8 mouse cellular contexts compared by ENCODE assay signal in the genomic region with DNA sequence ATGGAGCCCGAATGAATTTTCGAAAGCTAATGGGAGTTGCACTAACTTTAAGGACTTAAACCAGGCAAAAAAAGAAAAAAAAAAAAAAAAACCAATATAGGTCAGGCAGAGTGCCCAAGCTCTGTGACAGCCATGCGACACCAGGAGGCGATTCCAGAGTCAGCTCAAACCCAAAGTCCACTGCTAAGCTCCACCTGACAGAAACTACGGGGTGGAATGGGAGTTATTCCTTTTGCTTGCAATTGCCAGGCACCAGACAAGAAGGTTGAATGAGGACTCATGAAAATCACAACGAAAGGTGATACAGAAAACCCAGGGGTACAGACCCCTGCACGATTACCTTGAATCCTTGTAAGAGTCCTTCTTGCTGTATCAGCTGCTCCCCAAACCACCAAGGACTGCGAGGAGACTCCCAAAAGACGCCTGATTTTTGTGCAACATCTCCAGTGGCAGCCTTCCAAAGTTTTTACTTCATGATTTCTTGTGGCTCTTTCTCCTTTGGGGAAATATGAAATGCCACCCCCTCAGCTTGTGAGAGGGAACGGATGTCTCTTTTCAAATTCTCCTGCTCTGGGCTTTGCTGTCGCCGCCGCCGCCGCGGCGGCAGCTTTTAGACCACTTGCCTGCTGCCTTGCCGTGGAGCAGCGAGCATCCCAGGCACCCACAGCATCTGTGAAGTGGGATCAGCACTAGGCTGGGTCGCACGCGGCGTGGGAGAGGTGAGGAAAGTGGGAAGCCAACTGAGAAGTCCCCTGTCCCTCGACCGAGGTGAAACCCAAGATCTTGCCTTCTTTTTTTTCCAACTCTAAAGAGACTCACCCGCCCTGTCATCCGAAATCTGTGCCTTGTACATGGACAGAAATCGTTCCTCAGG. TPM values are rescaled to one million over a fixed set of nuclear protein-coding genes. Genes with fewer than 3 reads are reported as not detected.
DNase-seq lines count a peak whose midpoint lies in the region; ATAC-seq and TF ChIP-seq lines count a peak whose summit lies in the region.

No protein-coding gene starts in this region.

- peak overlapping the region; percentile 79 for H3K4me3 ChIP-seq in E14TG2a.4 (replicated peaks; ENCODE audit: low read length)
- peak overlapping the region; percentile 55 for H3K4me3 ChIP-seq in kidney, embryonic 16.5 days (ENCODE audit: low read length)
- peak overlapping the region in 1 of 2 experiments; percentile 23; a peak in 2 of 4 replicates for H3K4me3 ChIP-seq in liver, embryonic 14.5 days (ENCODE audit: insufficient read depth in 1 of 2, low read depth in 2 of 2, low read length in 2 of 2)

- peak; percentile 28 for DNase-seq in cerebellum, adult 11-12 months
- DNase-seq in frontal cortex, postnatal 36 days (ENCODE audit: low spot score in 2 of 2) = peak; percentile 73 to 76
- DNase-seq in liver, embryonic 14.5 days (ENCODE audit: low read depth in 3 of 3, low spot score in 3 of 3) = no peak
- DNase-seq in retina, postnatal 1 day = peak; percentile 55
- no peak for DNase-seq in spleen, adult 18-20 months
- DNase-seq in B cell, adult 2 months = no peak

- no peak for TF ChIP-seq CTCF in E14TG2a.4 (conservative IDR thresholded peaks at IDR 0.05; ENCODE audit: low read length)
- TF ChIP-seq CTCF in liver, embryonic 14.5 days (IDR thresholded peaks at IDR 0.05; ENCODE audit: low read depth) = no peak

- peak overlapping the region; percentile 42 for H3K9ac ChIP-seq in kidney, embryonic 16.5 days (replicated peaks; ENCODE audit: low read length)
- H3K9ac ChIP-seq in liver, embryonic 14.5 days (replicated peaks) = no peak overlapping the region

- peak; percentile 5; the same call in 1 of the 2 replicates for ATAC-seq in kidney, embryonic 16.5 days (ENCODE audit: low FRiP score, low TSS enrichment)
- ATAC-seq in liver, embryonic 14.5 days (ENCODE audit: insufficient read depth) = no peak

- no peaks in the 10 kb centered on the region for H3K36me3 ChIP-seq in E14TG2a.4 (ENCODE audit: insufficient read depth, low read length)
- no peaks in the 10 kb centered on the region for H3K36me3 ChIP-seq in kidney, embryonic 16.5 days (ENCODE audit: insufficient read depth, low read length)
- no peaks in the 10 kb centered on the region for H3K36me3 ChIP-seq in liver, embryonic 14.5 days (replicated peaks; ENCODE audit: control insufficient read depth, insufficient read depth, low read depth)

- no peak for TF ChIP-seq EP300 in liver, embryonic 14.5 days (IDR thresholded peaks at IDR 0.05; ENCODE audit: low read depth)

- no peaks in the 10 kb centered on the region for H3K9me3 ChIP-seq in E14TG2a.4 (ENCODE audit: low read length)
- H3K9me3 ChIP-seq in kidney, embryonic 16.5 days (ENCODE audit: low read length) = no peaks in the 10 kb centered on the region
- H3K9me3 ChIP-seq in liver, embryonic 14.5 days (ENCODE audit: control insufficient read depth, low read length) = no peaks in the 10 kb centered on the region

- H3K27me3 ChIP-seq in E14TG2a.4 (ENCODE audit: insufficient read depth, low read length) = peaks cover 49% of the 10 kb centered on the region
- H3K27me3 ChIP-seq in kidney, embryonic 16.5 days (ENCODE audit: insufficient read depth, low read length) = peaks cover 63% of the 10 kb centered on the region
- H3K27me3 ChIP-seq in liver, embryonic 14.5 days (ENCODE audit: control insufficient read depth, insufficient read depth, low read length) = peaks cover 17% of the 10 kb centered on the region

- WGBS in kidney, embryonic 16.5 days = 8% methylated on average over 28 of the region's 28 CpGs
- WGBS in liver, embryonic 14.5 days (ENCODE audit: insufficient replicate concordance) = 12% methylated on average over 26 of the region's 28 CpGs

- H3K4me2 ChIP-seq in kidney, embryonic 16.5 days (replicated peaks; ENCODE audit: low read depth, low read length) = peak overlapping the region; percentile 70
- H3K4me2 ChIP-seq in liver, embryonic 14.5 days (ENCODE audit: low read depth) = peak overlapping the region; percentile 42

- peaks cover 10% of the 10 kb centered on the region for H3K4me1 ChIP-seq in E14TG2a.4 (replicated peaks; ENCODE audit: low read depth, low read length)
- H3K4me1 ChIP-seq in kidney, embryonic 16.5 days (ENCODE audit: insufficient read depth, low read length) = peaks cover 7% of the 10 kb centered on the region
- H3K4me1 ChIP-seq in liver, embryonic 14.5 days (replicated peaks; ENCODE audit: control insufficient read depth in 2 of 2, insufficient read depth in 2 of 2, low read length in 1 of 2) = no peaks in the 10 kb centered on the region

- H3K27ac ChIP-seq in kidney, embryonic 16.5 days (ENCODE audit: low read length) = no peak overlapping the region
- H3K27ac ChIP-seq in liver, embryonic 14.5 days = no peak overlapping the region

RNA-seq across cellular contexts. Expression of a gene that starts 0.7 kb away (rescaled TPM):
- polyA plus RNA-seq in kidney, embryonic 16.5 days (2015; fragmentation: Nextera tagmentation; extraction: Ambion mirVana) = 0.26 and 0.39 TPM in 2 replicates
- 0.03 TPM in 1 of 2 replicates, not detected in the other for polyA plus RNA-seq in liver, embryonic 14.5 days (2012; rRNA removed)
- not detected in 2 replicates for polyA plus RNA-seq in liver, embryonic 14.5 days (2014; fragmentation: Nextera tagmentation; extraction: Ambion mirVana)

RNA-seq across cellular contexts. Expression of a gene that starts 6.7 kb away (rescaled TPM):
- 0.64 and 1.0 TPM in 2 replicates for polyA plus RNA-seq in kidney, embryonic 16.5 days (2015; fragmentation: Nextera tagmentation; extraction: Ambion mirVana)
- polyA plus RNA-seq in liver, embryonic 14.5 days (2012; rRNA removed) = 0.03 and 0.06 TPM in 2 replicates
- polyA plus RNA-seq in liver, embryonic 14.5 days (2014; fragmentation: Nextera tagmentation; extraction: Ambion mirVana) = 0.03 and 0.06 TPM in 2 replicates

Comparison
In these comparisons a context has a peak if more than half of its experiments do, and no peak if none do; other contexts are left out.
1. DNase-seq: peak in cerebellum, adult 11-12 months (single experiment), frontal cortex, postnatal 36 days (2 of 2) and retina, postnatal 1 day (single experiment); none in liver, embryonic 14.5 days (0 of 3), spleen, adult 18-20 months (0 of 2) and B cell, adult 2 months (0 of 2).